Mouse (Mus musculus) cerebellum, postnatal 36 days (tissue): ENCODE data around the gene Foxf1.

Experiments
- DNase-seq, 2 experiments: peaks; one replicate each; pipeline ENCODE4 v3.0.0; 2021 to 2022; ENCODE audit warnings: mixed read lengths in 2 of 2

The Foxf1 gene

DNA sequence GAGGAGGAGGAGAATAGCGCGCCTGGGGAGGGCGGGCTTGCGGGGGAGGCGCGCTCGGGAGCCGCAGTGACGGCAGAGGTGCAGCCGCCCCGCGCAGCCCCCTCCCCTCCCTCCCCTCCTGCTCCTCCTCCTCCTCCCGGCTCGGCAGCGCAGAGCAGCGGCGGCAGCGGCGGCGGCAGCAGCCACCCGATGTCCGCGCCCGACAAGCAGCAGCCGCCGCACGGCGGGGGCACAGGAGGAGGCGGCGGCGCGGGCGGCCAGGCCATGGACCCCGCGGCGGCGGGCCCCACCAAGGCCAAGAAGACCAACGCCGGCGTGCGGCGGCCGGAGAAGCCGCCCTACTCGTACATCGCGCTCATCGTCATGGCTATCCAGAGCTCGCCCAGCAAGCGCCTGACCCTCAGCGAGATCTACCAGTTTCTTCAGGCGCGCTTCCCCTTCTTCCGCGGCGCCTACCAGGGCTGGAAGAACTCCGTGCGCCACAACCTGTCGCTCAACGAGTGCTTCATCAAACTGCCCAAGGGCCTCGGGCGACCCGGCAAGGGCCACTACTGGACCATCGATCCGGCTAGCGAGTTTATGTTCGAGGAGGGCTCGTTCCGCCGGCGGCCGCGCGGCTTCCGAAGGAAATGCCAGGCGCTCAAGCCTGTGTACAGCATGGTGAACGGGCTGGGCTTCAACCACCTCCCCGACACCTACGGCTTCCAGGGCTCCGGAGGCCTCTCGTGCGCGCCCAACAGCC lies at the start of gene Foxf1:
Gene Foxf1 (plus strand): TSS at position 177 of the 742 bp plus-strand sequence.
- DNase-seq = no peak

DNA sequence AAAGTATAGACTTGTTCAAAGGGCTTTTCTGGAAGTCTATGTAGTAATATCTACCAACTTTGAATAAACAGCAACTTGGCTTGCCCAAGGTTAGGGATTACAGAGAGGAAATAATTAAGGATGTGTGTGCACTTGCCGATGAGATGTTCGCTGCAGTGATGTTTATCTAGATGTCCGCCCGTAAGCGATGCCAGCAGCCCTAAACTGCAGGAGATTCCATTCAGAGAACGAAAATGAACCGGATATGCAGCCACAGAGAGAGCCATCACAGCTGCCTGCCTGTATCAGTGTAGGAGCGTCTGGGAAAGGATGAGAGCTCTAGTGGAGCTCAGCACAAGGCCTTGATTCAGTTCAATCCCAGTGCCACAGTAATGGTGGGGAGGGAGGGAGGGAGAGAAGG lies 48.6 kb upstream of the Foxf1 start:
- no peak for DNase-seq

DNA sequence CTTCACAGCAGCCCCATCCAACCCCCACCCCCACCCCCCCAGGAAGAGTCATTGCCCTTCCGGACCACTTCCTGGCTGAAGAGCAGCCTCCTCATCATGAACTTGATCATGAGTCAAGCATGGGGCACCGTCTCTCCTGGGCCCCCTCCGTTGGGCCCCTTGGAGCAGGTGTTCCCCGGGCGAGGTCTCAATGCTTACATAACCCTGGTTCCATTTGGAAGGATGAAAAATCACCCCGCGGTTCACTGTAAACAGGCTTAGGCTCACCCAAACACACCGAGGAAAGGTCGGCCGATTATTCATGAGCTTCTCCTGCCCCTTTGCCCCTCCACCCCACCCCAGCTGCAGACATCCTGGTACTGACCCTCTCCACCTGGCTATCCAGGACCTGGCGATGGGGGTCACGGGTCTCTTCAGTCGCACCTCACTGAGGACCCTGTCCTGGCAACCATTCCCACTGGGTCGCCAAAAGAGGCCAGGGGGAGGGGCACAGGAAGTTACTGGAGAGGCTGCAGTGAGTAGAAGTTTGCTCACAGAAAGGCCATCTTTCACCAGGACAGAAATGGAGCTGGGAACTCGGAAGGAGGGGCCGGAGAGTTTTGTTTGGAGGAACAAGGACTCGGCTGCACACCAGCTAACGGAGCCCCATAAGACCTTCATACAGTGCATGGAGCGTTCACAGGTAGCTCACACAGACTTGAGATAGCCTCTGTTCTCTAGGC lies 40.3 kb upstream of the Foxf1 start:
- no peak for DNase-seq

DNA sequence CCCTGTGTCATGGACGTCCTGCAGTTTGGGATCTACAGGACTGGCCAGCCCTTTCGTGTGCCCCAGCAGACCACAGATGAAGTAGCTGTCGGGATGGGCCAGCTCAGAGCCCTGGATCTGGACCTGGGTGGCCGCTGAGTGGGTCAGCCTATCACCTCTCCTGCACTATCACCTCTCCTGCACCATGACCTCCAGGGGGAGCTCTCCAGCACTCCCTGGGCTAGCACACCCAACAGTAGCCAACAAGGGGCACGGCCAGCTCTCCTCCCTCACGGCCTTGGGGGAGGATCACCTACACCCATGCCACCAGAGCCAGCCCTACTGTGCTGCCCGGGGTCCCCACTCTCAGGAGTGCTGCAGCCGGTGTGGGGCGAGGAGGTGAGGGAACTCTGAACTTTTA lies 36.7 kb upstream of the Foxf1 start:
- DNase-seq = no peak

DNA sequence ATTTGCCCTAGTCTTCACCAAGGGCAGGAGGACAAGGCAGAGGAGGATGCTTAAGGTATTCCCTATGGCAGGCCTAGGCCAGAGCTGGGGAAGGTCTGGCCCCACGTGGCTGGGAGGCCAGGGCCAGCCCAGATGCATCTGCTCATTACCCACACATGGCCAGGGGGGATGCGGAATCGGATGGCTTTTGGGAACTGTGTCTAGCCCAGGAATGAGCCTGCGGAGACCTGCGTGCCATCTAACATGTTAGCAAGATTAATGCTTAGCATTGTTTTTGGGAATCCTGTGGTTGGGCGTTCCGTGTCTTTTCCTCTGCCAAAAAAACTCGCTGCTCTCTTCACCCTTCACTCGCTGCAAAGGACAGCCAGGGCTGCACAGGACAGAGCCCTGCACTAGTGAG lies 26.1 kb upstream of the Foxf1 start:
- no peak for DNase-seq

DNA sequence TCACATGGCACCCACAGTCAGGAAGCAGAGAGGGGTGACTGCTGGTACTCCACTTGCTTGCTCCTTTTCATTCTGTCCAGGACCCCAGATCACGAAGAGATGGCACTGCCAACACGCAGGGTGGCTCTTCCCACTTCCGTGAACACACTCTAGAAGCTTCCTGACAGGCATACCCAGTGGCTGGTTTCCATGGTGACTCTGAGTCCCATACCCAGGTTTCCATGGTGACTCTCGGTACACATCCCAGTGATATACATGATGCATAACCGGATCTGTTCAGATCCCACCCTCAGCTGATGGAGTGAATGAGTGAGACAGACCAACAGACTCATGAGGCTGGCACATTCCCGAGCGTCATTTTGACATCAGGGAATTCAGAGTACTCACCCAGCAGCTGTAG lies 25.1 kb upstream of the Foxf1 start:
- DNase-seq = no peak

DNA sequence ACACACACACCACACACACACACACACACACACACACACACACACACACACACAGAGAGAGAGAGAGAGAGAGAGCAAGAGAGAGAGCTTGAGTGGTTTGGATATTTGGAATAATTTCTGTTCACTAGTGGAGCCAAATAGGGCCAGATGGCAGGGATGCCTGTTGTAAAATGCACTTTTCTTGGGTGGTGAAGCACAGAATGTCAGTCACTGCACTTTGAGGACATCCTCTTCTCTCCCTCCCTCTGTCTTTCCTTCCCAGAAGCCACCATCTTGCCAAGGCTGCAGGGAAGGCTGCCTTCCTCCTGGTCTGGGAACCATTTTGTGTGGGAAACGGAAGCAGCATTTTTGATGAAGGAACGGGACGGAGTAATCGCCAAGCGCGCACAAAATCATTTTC lies 21.7 kb upstream of the Foxf1 start:
- DNase-seq = no peak

DNA sequence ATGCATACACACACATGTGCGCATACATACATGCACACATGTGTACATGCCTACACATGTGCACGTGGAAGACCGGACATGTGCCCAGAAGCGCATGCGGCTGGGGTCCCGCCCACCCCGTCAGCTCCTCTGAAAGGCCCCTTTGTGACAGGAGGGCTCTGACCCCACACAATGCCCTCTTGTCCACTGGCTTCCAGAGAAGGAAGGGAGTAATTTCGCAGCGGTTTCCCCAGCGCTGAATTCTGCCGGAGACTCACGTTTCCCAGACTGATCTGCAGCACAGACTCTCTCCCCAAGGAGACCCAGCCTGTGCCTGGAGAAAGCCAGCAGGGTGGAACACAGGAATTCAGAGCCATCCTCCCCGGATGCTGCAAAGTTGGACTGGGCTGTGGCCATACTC lies 20.5 kb upstream of the Foxf1 start:
- no peak for DNase-seq

DNA sequence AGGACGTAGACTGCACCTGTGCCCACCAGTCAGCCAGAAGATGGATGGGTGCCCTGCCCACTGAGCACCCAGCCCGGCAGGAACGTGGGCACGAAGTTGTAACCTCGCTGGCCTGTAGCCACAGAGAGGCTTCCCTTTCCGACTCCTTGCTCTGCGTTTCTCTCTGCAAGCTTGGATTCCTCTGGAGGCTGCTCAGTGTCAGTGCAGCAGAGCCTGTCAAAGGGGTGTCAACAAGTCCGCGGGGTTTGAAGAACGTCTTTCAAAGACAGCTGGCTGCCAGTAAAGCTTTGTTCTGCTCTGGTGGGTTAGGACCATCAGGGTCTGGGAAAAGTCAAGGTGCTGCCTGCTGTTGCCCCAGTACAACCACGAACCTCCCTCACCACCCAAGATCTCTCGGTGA lies 12.7 kb upstream of the Foxf1 start:
- no peak for DNase-seq

DNA sequence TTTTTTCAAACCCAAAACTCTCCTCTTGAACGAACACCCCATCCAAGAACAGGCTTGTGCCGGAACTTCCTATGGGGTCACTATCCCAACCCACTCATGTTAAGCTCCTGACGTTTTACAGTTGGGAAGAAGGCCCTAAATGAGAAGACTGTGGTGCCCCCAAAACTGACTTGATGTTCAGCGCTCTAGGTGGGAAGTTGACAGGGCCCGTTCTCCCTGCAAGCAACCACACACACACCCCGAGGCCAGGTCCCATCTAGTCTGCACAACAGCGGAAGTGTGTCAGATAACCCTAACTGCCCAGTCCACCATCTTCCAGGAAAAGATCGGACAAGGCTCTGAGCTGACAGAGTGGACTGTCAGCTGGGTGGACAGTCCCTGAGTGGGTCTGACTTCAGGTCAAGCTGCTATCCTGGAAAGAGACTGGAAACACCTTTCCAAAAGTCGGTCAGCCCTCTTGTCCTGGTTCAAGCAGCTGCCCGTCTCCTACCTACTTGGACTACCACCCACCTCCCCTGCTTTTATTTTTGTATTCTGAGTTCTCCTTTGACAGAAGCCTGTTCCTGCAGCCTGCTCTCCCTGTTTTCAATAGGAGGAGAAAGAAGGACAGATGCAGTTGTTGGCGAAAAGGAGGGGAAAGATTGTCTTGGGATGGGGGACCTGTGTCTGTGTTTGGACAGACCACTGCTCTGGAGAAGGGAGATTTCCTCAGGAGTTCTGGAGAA lies 11.6 kb upstream of the Foxf1 start:
- DNase-seq = no peak

DNA sequence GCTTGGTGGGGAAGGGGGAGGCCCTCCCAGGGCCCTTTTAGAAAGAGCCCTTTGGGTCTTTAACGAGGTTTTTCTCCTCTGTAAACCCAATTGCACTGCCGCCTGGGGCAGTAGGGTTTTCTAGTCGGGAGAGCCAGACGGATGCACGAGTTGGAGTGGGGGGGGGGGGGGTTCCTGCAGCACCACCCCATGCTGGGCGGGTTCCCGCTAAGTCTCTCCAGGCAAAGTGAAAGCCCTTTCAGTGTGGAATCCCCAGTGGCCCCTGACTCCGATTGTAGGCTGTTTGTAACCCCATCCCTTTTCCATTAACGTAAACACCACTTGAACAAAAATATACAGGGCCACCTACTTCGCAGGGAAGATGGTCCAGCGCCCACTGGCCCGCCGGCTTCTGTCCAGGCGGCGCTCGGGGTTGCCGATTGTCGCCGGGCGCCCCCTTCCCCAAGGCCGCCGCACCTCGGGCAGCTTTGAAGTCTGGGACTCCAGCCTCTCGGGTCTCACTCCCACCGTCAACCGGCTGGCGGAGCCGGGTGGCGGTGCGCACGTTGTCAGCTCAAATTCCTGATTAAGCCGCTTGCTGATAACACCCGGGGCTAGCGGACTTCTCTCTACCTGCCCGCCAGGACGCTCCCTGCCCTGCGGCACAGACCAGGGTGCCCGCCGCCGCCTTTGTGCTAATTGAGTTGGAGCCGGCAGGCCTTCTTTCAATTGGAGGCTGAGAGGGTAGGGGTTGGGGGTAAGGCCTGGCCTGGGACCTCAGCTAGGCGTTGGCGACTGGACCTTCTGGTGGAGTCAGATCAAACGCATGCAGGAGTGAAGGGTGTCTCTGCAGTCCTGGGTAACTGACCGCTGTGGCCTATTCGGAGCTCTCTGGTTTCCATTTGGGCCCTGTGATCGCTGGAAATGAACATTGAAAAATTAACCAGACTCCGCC lies 10.7 kb upstream of the Foxf1 start:
- DNase-seq = no peak

DNA sequence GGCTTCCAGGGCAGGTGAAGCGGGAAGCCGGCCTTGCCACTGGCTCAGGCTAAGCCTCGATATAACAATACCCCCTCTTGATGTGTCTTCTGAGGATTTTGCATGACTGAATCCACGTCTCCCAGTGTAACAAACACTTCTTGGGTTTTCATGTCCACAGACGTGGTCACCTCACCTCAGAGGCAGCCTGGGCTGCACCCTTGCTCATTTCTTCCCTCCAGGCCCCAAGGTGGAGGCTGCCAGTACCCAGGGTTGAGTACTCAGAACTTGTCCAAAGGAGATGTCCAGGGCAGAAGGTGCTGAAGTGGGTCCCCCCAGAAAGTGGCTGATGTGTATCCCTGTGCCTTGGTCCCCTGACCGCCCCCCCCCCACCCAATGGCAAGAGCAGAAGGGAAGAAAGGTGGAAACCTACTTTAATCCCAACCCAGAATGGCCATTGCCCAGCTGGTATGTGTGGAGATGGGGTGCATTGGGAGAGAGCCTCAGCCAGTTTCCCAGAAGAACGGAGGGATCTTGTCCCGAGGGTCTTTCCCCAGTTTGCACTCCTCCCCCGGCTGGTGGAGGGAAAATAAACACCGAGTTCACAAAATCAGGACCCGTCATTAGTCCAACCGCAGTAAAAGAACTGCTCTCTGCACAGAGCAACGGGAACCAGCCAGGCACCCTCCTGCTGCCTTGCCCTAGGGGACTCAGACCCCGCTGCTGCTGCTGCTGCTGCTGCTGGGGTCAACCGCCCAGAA lies 9.9 kb upstream of the Foxf1 start:
- DNase-seq = no peak

DNA sequence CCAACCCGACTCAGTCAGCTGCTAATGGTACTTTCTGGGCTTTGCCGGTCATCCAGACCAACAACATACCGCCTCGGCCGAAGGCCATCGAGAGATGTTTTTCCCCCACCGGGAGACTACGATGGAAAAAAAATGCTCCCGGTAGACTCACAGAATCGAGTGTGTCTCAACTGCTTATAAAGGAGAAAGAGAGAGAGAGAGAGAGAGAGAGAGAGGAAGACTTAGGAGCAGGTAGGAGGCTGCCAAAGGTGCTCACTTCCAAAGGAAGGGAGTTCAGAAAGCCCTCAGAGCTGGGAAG lies 9.4 kb upstream of the Foxf1 start:
- no peak for DNase-seq

DNA sequence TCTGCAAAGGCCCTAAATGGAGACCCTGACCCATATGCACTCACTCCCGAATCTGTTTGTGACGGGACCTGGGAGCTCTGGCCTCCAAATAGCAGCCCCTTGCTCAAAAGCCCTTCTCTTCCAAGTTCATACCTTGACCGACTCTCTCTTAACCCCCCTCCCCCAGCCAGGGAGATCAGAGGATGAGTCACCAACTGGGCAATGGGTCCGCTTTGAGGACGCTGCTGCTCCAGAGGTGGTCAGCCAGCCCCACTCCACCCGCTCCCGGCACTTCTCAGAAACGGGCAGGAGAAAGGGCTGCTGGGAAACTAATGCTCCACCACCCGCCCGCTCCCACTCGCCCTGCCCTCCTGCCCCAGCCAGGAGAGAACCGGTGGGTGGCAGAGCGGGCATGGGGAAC lies 8.2 kb upstream of the Foxf1 start:
- DNase-seq = no peak

DNA sequence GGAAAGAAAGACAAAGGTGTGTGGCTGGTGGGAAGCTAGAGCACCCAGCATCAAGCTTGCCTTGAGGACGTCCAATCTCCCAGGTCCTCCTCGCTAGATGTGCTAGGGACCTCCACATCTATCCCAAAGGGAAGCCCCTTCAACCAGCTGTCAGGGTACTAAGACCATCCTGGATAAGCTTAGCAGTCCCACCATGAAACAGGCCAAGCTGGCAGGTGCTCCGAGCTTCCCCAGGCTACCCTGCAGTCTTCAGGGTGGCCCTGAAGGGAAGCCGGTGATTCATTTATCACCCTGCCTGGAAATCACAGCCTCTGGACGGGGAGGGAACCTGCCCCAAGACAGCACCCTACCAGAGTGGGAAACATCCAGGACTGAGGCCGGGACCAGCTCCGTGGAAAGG lies 7.6 kb upstream of the Foxf1 start:
- no peak for DNase-seq

DNA sequence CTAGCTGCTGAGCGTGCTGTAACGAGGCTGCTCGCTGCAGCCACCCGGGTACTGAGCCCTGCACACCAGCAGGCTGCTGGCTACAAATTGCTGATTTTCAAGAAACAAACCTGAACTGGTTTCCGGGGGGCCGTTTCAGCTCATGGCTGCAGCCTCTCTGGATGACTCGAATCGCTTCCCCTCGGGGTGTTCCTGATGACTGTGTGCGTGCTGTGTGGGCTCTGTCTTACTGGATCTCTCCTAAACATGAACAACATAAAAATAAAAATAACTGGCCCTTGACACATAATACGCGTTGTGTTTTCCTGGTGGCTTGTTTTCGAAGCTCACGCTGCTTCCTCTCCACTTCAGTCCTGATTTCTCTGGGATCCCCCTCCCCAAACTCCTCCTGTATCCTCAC lies 5.5 kb upstream of the Foxf1 start:
- DNase-seq = no peak

DNA sequence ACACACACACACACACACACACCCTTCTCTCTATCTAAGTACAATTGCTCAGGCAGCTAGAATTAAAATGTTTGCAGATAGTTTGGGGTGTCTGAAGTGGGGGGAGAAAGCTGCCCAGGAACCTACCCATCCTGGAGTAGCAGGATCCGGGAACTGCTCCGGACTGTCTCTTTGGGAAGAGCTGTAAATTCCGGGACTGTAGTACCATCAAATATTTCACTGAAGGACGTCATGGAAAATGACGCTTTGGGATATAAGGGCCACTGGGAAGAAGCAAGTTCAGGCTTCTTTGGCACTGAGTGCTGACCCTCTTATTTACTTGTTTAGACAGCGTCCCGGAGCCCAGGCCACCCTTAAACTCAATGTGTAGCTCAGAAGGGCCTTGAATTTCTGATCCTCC lies 5.0 kb upstream of the Foxf1 start:
- no peak for DNase-seq

DNA sequence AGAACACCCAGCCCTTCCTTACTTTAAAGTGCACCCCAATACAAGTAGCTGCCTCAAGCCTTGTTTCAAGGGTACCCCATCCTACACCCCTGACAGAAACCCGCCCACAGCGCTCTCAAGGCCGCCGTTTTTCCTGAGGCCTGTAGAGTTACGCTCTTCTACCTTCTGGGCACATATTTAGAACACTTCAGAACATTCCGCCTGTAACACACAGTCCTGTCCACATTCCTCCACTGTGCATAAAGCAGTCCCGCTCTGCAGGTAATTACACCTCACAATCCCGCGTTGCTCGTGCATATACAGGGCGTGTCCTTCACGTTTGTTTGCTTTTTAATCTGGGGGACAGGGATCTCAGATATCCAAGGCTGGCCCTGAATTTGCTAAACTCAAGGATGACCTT lies 4.2 kb upstream of the Foxf1 start:
- no peak for DNase-seq

DNA sequence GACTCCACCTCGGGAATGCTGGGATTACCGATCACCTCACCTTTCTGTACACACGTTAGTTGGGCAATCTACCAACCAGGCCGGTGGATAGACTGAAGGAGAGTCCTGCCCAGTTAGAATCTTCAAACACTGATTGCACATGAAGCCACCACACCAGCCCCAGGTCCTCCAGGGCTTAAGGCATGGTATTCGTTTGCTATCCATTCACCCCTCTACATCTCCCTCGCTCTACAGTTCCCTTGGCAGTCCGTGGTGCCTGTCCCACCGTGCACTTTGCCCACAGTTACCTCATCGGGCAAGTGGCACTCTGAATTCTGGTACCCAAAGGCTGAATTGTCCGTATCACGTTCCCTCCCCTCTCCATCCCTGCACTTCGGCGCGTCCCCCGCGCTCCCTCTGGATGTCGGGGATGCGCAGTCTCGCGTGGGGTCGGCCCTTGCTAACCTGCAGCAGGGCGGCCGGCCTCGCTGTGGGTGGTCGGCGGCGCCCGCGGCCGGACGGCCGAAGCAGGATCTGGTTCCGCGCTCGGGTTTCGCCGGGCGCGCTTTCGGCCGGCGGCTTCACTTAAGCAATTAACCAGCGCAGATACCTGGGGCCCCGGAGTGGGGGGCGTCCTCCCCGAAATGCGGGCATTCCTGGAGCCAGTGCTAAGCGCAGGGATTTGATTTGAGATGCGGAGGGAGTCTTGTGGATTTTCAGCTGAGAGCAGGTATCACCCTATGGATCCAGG lies 3.7 kb upstream of the Foxf1 start:
- no peak for DNase-seq

DNA sequence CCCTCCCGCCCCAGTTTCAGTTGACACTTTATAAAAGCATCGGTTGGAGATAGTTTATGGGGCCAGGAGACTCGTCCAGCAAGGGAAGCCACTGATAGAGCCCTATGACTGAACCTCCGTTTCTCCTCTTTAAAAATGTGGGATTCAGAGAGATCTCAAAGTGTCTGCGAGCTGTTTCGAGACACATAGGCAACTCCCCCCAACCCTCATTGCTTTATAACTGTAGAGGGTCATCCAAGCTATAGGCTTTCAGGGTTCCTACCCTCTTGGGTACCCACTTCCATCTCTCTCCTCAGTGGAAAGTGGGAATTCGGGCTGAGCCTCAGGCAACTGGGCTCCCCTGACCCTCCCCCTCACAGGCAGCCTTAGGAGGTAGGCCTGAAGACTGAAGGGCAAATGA lies 2.8 kb upstream of the Foxf1 start:
- DNase-seq = no peak

DNA sequence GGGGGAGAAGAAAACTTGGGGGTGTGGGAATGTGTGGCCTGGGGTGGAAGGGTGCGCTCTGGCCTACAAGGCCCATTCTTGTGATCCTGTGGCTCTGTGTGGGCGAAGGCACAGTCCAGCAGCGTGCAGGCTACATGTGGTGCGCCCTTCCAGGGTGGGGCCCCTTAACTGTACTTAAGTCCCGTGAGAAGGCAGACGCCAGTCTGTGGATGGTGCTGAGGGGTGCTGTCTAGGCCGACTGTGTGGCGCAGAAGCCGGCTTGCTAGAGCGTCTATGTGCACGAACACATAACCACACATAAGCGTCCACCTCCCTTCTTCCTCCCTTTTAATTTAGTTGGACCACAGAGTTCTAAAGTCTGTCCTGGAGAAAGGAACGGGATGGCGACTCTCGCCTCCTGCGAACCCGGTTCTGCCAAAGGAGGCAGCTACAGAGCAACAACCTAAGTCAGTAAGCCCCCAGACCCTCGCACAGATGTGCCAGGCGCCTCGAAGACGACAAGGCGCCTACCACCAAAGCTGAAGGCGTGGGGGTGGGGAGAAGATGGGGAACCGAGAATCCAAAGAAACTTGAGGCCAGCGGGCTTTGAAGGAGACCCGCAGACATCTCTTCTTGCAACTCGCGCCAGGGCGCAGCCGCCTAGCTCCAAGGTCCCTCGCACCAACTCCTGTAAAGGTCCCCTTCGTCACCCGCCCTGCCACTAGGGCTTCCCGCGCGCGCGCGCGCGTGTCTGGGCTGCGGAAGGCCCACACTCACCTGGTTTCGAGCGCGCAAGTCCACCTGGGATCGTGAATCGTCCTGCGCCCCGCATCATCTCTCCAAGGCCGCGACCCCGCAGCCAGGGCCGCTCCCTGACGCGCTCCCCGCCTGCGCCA lies 1.7 kb upstream of the Foxf1 start:
- no peak for DNase-seq
